Mouse (Mus musculus) embryonic facial prominence, embryonic 10.5 days (tissue): ENCODE data around the gene Slc4a4. TPM values are rescaled to one million over a fixed set of nuclear protein-coding genes. Genes with fewer than 3 reads are reported as not detected.
A peak's percentile ranks its signal among the peaks of the same experiment; 100 is the strongest.

Experiments used
- DNase-seq: peaks from one replicate; pipeline ENCODE4 v3.0.0-alpha.2; 2017; ENCODE audit warnings: low spot score
- H3K27ac ChIP-seq: fragments of 300-500 bp; sonication (generic); replicated peaks from 2 replicates; pipeline ENCODE4 v1.5.1; 2016; ENCODE audit warnings: mild to moderate bottlenecking
- H3K27me3 ChIP-seq: fragments of 300-500 bp; sonication (generic); replicated peaks from 2 replicates; pipeline ENCODE4 v1.6.1; 2016; ENCODE audit warnings: low read depth, mild to moderate bottlenecking; ENCODE audit not compliant: poor library complexity, severe bottlenecking
- H3K36me3 ChIP-seq: fragments of 300-500 bp; sonication (generic); replicated peaks from 2 replicates; pipeline ENCODE4 v1.6.1; 2016; ENCODE audit warnings: mild to moderate bottlenecking, moderate library complexity
- H3K4me1 ChIP-seq: fragments of 300-500 bp; sonication (generic); 2 replicates; pipeline ENCODE4 v1.6.1; 2016
- H3K4me3 ChIP-seq: fragments of 300-500 bp; sonication (generic); 2 replicates; pipeline ENCODE4 v1.5.1; 2016; ENCODE audit warnings: mild to moderate bottlenecking, moderate library complexity
- H3K9me3 ChIP-seq: fragments of 300-500 bp; sonication (generic); 2 replicates; pipeline ENCODE4 v1.6.1; 2016; ENCODE audit warnings: mild to moderate bottlenecking
- WGBS: fragments of 180-500 bp; shearing (Covaris S2); methylation state at CpG from one replicate; pipeline ENCODE4 v1.1.7; 2016; 5-methylcytosine and 5-hydroxymethylcytosine counted together
- polyA plus RNA-seq: library from polyadenylated mRNA; unstranded; fragments of >200 nt; fragmentation: Nextera tagmentation; extraction: Ambion mirVana; gene quantifications from 2 replicates; pipeline ENCODE4 v1.2.1, GENCODE M21; 2016

The Slc4a4 gene
- polyA plus RNA-seq, 1 experiment from 2014 or later, result 1.7 TPM

GRCm38 (mm10) chr5:88888413-88888700, 1.7 kb downstream of the Slc4a4 start:
- H3K4me3 ChIP-seq, result peak overlapping the region; percentile 82
- no peaks in the 10 kb centered on the region for H3K9me3 ChIP-seq
- H3K36me3 ChIP-seq, result no peaks in the 10 kb centered on the region
- peaks cover 32% of the 10 kb centered on the region for H3K27me3 ChIP-seq
- 45% methylated on average over 8 of the region's 8 CpGs for WGBS
- peaks cover 18% of the 10 kb centered on the region for H3K4me1 ChIP-seq
- H3K27ac ChIP-seq, result no peak overlapping the region
- DNase-seq, result no peak

GRCm38 (mm10) chr5:88889326-88889725, 2.7 kb downstream of the Slc4a4 start:
- H3K4me1 ChIP-seq, result peaks cover 18% of the 10 kb centered on the region
- H3K4me3 ChIP-seq, result no peak overlapping the region
- DNase-seq, result no peak
- no peak overlapping the region for H3K27ac ChIP-seq
- H3K36me3 ChIP-seq, result no peaks in the 10 kb centered on the region
- 26% methylated on average over 4 of the region's 4 CpGs for WGBS
- H3K9me3 ChIP-seq, result no peaks in the 10 kb centered on the region
- peaks cover 32% of the 10 kb centered on the region for H3K27me3 ChIP-seq

GRCm38 (mm10) chr5:88890146-88890545, 3.5 kb downstream of the Slc4a4 start:
- H3K27ac ChIP-seq, result no peak overlapping the region
- no peak for DNase-seq
- H3K4me1 ChIP-seq, result peaks cover 18% of the 10 kb centered on the region
- H3K27me3 ChIP-seq, result peaks cover 28% of the 10 kb centered on the region
- no peaks in the 10 kb centered on the region for H3K36me3 ChIP-seq
- no peak overlapping the region for H3K4me3 ChIP-seq
- H3K9me3 ChIP-seq, result no peaks in the 10 kb centered on the region
- WGBS, result 90% methylated on average over 4 of the region's 4 CpGs

DNA sequence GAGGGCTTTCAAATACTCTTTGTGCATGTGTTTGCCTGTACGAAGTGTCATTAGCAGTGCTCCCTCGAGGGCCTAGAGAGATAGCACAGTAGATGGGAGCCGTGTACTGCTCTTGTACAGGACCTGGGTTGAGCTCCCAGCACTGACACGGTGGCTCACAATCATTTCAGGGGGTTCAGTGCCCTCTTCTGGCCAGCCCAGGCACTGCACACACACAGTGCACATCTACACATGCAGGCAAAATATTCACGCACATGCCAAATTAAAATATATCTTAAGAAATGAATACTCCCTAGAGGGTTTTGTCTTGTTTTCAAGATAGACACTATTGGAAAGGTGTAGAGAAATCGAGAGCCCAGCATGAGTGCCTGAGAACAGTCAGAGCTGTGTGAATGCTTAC, 10.0 kb downstream of the Slc4a4 start:
- no peak for DNase-seq
- 90% methylated on average over 6 of the region's 6 CpGs for WGBS
- Histone ChIP-seq H3K4me1 (no peaks in the 10 kb centered on the region), H3K36me3 (no peaks in the 10 kb centered on the region), H3K4me3 (no peak overlapping the region), H3K27ac (no peak overlapping the region), H3K9me3 (0 out of 2 replicates have a peak, but pooled peaks cover 3% of the 10 kb centered on the region), H3K27me3 (no peaks in the 10 kb centered on the region)

DNA sequence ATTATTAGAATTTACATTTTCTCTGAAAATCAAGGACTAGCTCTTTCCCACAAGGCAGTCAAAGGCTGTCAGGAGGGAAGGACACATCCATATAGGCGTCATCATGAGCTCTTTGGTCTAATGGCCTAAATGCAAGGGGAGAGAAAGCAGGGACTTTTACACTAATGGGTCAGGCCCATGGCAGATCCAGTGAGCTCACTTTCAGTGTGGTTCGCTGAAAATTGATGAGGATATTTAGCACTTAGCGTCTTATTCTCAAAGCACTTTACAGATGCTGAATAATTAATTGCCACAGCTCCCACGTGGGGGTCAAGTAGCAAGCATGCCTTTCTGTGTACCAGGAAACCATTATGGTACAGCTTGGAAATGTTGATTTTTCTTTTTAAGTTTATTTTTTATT, 16.5 kb downstream of the Slc4a4 start:
- Histone ChIP-seq H3K4me1 (peaks cover 5% of the 10 kb centered on the region; the same call in 1 of the 2 replicates), H3K36me3 (no peaks in the 10 kb centered on the region), H3K27me3 (no peaks in the 10 kb centered on the region), H3K27ac (no peak overlapping the region), H3K4me3 (no peak overlapping the region), H3K9me3 (no peaks in the 10 kb centered on the region)
- DNase-seq, result no peak
- WGBS, result 64% methylated on average over 4 of the region's 4 CpGs

- Histone ChIP-seq H3K27me3 (no peaks in the 10 kb centered on the region), H3K9me3 (no peaks in the 10 kb centered on the region), H3K27ac (no peak overlapping the region; the same call in 1 of the 2 replicates), H3K4me1 (peaks cover 5% of the 10 kb centered on the region; the same call in 1 of the 2 replicates), H3K4me3 (no peak overlapping the region), H3K36me3 (no peaks in the 10 kb centered on the region)
- 86% methylated on average over 1 of the region's 1 CpGs for WGBS
- DNase-seq, result no peak
Observed at GRCm38 (mm10) chr5:88903526-88903925, 16.9 kb downstream of the Slc4a4 start.

GRCm38 (mm10) chr5:88904841-88905240, 18.2 kb downstream of the Slc4a4 start:
- Histone ChIP-seq H3K27ac (no peak overlapping the region), H3K27me3 (no peaks in the 10 kb centered on the region), H3K4me3 (no peak overlapping the region), H3K36me3 (no peaks in the 10 kb centered on the region), H3K9me3 (no peaks in the 10 kb centered on the region), H3K4me1 (peaks cover 5% of the 10 kb centered on the region; the same call in 1 of the 2 replicates)
- WGBS, result 75% methylated on average over 7 of the region's 7 CpGs
- DNase-seq, result no peak

- 92% methylated on average over 3 of the region's 3 CpGs for WGBS
- H3K27me3 ChIP-seq, result no peaks in the 10 kb centered on the region
- no peaks in the 10 kb centered on the region for H3K36me3 ChIP-seq
- H3K9me3 ChIP-seq, result no peaks in the 10 kb centered on the region
- H3K27ac ChIP-seq, result no peak overlapping the region
- DNase-seq, result no peak
- no peak overlapping the region for H3K4me3 ChIP-seq
- H3K4me1 ChIP-seq, result peaks cover 5% of the 10 kb centered on the region; the same call in 1 of the 2 replicates
Observed at GRCm38 (mm10) chr5:88907615-88908014, 21.0 kb downstream of the Slc4a4 start.

GRCm38 (mm10) chr5:88912629-88913028, 26.0 kb downstream of the Slc4a4 start:
- H3K9me3 ChIP-seq, result no peaks in the 10 kb centered on the region
- DNase-seq, result no peak
- H3K4me3 ChIP-seq, result no peak overlapping the region
- 100% methylated on average over 2 of the region's 2 CpGs for WGBS
- H3K27me3 ChIP-seq, result no peaks in the 10 kb centered on the region
- H3K27ac ChIP-seq, result no peak overlapping the region
- no peaks in the 10 kb centered on the region for H3K4me1 ChIP-seq
- no peaks in the 10 kb centered on the region for H3K36me3 ChIP-seq

- no peak overlapping the region for H3K27ac ChIP-seq
- no peaks in the 10 kb centered on the region for H3K9me3 ChIP-seq
- WGBS, result 93% methylated on average over 5 of the region's 5 CpGs
- no peaks in the 10 kb centered on the region for H3K36me3 ChIP-seq
- DNase-seq, result no peak
- no peak overlapping the region for H3K4me3 ChIP-seq
- H3K4me1 ChIP-seq, result no peaks in the 10 kb centered on the region
- H3K27me3 ChIP-seq, result no peaks in the 10 kb centered on the region
Observed at GRCm38 (mm10) chr5:88915082-88915481, 28.5 kb downstream of the Slc4a4 start.

DNA sequence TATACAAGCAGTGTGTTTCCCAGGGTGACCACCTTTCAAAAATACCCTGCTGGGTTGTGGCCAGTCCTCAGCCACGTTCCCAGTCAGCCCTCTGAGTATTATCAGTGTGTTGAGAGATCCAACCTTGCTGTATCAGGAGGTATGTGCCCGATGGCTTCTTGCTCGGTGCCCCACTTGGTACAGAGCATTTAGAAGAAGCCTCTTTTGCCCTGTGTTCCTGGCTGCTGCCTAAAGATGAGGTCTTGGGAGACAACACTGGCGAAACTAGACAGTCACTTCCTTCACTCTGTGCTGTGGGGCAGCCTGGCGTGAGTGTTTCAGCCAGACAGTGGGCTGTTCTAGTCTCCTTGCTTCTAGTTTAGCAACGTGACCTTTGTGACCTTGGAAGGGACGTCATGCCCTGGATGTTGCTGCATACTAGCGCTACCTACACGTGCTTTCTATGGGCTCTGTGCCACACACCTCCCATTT, 29.9 kb downstream of the Slc4a4 start:
- no peak overlapping the region for H3K27ac ChIP-seq
- 76% methylated on average over 9 of the region's 9 CpGs for WGBS
- no peaks in the 10 kb centered on the region for H3K36me3 ChIP-seq
- no peaks in the 10 kb centered on the region for H3K27me3 ChIP-seq
- no peak overlapping the region for H3K4me3 ChIP-seq
- no peaks in the 10 kb centered on the region for H3K4me1 ChIP-seq
- H3K9me3 ChIP-seq, result no peaks in the 10 kb centered on the region
- no peak for DNase-seq

- Histone ChIP-seq H3K36me3 (no peaks in the 10 kb centered on the region), H3K4me3 (no peak overlapping the region), H3K27me3 (no peaks in the 10 kb centered on the region), H3K4me1 (no peaks in the 10 kb centered on the region), H3K27ac (no peak overlapping the region), H3K9me3 (no peaks in the 10 kb centered on the region)
- 94% methylated on average over 3 of the region's 3 CpGs for WGBS
- no peak for DNase-seq
Observed at GRCm38 (mm10) chr5:88917221-88917620, 30.6 kb downstream of the Slc4a4 start.

GRCm38 (mm10) chr5:88917630-88918029, 31.0 kb downstream of the Slc4a4 start:
- Histone ChIP-seq H3K27me3 (no peaks in the 10 kb centered on the region), H3K4me3 (no peak overlapping the region), H3K9me3 (no peaks in the 10 kb centered on the region), H3K4me1 (no peaks in the 10 kb centered on the region), H3K27ac (no peak overlapping the region), H3K36me3 (no peaks in the 10 kb centered on the region)
- no peak for DNase-seq
- WGBS, result 86% methylated on average over 10 of the region's 10 CpGs

DNA sequence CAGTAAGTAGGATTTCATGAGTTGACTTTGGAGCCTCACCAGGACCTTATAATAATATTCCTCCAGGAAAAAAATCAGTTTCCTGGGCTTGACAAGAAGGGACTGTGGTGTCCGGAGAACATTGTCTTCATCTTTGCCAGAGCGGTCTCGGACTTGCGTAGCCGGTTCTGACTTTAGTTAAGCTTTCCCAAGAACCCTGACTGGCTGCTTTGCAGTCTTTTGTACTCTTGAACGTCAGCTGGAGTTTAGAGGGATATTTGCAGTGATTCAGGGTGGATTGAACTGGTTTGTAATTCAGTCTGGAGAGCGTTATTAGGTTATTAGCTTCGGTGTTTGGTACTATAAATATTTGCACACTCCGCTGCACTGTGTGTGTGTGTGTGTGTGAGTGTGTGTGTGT, 31.9 kb downstream of the Slc4a4 start:
- H3K36me3 ChIP-seq, result no peaks in the 10 kb centered on the region
- H3K4me1 ChIP-seq, result no peaks in the 10 kb centered on the region
- 85% methylated on average over 9 of the region's 9 CpGs for WGBS
- H3K27ac ChIP-seq, result no peak overlapping the region
- no peaks in the 10 kb centered on the region for H3K9me3 ChIP-seq
- DNase-seq, result no peak
- no peaks in the 10 kb centered on the region for H3K27me3 ChIP-seq
- no peak overlapping the region for H3K4me3 ChIP-seq
